Mouse (Mus musculus): ENCODE data around the gene Ggcx.

Gene Ggcx

DNA sequence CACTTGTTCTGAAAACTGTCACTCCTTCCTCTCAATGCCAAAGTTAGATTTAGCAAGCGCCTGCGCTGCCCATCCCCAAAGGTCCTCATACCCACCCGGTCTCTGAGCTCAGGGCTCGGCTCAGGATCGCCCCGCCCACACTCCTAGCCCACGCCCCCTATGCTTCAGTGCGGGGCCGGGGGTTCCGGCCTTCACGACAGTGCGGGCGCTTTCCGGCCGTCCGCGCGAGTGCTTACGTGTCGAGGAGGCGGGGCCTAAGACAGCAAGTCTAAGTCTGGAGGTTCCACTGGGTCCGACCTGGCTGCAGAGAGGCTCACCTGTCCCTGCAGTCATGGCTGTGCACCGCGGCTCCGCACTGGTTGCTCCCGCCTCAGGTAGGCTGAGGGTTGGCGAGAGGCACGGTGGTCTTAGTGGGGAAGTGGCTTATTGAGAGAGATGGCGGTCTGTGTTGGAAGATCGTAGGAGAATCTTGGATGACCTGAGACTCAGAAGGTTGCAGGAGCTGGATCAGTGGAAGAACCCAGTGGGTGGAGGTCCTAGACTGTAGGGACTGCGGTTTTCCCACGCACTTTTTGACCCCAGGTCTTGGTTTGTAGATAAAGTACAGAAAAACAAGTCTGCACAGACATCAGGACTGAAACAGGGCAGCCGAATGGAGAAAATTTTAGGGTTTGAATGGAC lies at the start of gene Ggcx:
Gene Ggcx (plus strand): TSS at position 233 of the 681 bp plus-strand sequence.
- DNase-seq: peak; percentile 98

DNA sequence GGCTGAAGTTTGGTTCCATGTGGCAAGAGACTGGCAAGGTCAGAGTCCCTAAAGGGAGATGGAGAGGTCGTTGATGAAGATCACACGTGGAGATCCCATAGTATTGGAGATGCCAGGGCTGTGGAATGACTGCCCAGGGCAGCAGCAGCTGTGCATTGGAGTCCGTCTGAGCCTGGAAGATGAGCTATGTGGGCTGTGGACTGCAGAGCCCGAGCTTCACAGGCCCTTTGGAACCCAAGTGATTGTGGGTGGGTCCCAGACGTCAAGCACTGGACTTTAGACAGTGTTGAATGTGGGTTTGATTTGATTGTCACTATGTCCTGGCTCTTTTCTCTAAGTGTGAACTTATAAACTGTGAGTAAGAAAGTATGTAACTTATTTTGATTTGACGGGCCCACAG lies 49.1 kb upstream of the Ggcx start:
- DNase-seq: no peak

DNA sequence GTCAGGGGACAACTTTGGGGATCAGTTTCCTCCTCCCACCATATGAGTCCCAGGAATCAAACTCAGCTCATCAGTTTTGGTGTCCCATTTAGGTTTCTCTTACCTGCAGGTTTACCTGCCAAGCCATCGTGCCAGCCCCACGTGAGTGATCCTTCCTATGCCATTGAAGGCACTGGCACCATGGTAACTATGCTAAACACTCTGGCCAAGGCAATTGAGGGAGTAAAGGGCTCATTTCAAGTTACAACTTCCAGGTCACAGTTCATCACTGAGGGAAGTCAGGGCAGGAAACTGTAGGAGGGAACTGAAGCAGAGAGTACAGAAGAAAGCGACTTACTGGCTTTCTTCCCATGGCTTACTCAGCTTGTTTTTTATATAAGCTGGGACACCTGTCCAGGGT lies 47.8 kb upstream of the Ggcx start:
- no peak for DNase-seq

DNA sequence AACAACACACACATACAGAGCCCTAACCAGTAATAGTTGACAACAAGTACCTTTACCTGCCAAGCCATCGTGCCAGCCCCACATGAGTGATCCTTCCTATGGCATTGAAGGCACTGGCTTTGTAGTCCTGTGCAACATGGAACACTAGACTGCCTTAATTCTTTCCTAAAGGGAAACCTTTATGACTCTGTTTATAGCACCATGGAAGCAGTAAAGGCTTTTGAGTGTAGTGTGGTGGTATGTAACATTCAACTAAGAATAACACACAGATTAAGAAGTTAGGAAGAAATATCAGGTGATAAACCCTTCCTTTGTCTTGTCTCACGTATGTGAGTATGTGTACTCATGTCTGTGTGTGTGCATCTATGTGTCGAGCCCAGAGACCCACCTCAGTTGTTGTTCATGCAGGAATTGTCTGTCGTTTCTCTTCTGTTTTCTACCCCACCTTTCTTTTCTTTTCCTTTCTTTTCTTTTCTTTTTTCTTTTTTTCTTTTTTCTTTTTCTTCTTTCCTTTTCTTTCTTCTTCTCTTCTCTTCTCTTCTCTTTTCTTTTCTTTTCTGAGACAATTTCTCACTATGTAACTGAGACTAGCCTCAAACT lies 47.2 kb upstream of the Ggcx start, which contains the start of gene Rnf181:
Gene Rnf181 (minus strand): TSS at position 113 of the 600 bp plus-strand sequence.
- no peak for DNase-seq

DNA sequence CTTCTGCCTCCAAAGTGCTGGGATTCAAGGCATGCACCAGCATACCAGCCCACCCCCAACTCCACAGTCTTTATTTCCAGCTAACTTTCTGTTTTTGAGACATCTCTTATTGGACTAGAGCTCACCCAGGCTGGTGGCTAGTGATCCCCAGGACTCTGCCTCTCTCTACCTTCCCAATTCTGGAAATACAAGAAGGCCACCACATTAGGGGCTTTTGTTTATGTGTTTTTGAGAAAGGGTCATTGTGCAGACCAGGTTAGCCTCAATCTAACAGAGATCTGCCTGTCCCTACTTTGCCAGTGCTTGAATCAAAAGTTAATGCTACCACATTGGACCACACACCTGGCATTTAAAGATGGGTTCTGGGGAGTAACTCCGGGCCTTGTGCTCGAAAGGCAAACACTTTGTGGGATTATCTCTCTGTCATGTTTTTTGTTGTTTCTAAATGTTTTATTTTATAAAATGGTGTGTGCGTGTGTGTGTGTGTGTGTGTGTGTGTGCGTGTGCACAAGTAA lies 46.6 kb upstream of the Ggcx start:
- DNase-seq: no peak

DNA sequence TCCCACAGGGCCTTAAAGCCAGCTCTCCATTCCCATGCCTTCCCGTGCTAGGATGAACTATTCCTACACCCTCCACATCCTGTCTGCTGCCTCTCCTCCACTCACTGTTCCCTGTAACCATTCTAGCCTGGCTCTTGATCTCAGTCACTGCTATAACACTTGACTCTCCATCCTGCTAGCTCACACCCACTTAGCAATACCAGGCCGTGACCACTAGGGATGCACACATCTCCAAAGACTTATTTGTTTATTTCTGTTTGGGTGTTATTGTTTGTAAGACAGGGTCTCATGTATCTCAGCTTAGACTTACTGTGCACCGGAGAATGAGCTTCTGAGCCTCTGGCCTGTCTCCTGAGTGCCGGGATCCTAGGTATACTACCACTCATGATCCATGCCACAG lies 44.6 kb upstream of the Ggcx start:
- no peak for DNase-seq

DNA sequence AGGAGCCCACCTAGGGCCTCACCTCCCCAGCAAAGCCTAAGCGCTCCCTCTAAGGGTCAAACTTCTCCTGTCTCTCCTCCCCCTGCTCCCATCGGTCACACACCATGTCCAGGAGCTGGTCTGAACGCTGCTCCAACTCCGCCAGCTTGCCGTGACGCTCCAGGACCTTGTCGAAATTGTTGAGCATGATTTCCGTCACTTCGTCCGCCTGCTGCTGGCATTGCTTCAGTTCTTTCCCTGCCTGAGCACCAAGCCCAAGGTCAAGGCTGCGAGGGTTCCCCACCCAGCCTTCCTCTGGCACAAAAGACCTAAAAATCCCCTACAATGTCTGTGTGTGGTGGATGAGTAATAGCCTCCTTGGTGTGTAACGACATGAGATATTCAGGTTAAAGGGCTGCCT lies 44.0 kb upstream of the Ggcx start:
- DNase-seq: no peak

DNA sequence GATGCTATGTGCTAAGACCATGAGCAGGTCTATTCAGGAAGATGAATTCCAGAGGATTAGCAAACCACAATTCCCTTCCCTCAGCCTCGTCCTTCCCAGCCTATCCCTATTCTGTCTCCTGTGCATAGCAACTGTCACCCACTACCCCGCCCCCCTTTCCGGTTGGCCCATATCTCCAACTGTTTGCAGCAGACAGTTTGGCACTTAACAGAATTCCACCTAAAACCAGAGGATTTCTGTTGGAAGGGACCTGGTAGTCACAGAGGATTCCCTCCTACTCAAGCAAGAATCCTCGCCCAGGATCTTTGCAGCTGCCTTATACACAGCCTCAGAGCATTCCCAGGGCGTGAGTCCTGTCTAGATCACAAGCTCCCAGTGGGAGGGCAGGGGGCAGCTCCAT lies 43.0 kb upstream of the Ggcx start:
- peak; percentile 69 for DNase-seq

DNA sequence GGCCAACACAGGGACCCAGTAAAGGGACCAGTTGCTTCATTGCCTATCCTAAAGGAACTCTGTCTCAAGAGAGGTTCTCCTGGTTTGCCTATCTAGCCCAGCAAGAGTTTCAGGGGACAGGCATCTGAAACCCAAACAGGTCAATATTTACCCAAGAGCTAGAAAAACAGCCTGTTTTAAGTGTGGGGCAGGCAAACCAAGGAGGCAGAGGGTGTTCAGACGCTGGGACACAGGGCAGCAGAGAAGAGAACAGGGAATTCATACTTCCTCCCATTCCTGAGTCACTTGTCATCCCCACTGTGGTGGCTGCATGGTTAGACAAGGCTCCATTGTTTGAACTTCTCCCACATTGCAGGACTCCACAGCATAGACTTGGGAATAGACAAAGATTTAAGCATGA lies 42.5 kb upstream of the Ggcx start:
- DNase-seq: no peak

DNA sequence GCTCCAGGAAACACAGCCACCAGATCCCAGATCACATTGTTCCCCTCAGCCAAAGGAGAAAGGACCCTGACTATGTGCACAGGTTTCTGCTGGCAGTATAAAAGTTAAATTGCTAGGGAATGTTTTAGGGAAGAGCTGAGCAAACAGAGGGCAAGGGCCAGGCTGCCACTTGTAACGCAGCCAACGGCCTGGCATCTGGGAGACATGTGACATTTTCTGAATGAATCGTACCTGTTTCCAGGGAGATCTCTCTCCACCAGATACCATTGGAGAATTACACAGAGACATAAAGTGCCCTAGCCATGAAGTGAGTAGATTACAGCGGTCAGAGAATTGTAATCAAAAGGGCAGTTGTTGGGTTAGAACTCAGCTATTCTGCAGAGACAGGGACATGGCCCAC lies 40.9 kb upstream of the Ggcx start:
- no peak for DNase-seq

DNA sequence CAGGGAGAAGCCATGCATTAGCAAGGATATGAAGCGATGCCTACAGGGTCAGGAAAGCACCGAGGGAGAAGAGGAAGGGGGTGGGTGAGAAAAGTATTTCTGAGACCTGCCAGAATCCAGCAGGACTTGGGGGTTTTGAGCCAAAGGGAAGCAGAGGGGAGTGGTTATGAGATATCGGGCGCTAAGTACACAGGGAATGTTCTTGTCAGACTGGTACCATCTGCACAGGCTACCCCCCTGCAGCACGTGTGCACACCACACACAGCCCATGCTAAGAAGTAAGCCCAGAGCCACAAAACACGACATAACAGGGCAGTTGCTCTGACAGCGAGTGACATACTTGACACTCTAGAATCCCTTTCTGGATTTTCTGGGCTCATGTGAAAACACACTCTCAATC lies 39.9 kb upstream of the Ggcx start:
- DNase-seq: no peak

DNA sequence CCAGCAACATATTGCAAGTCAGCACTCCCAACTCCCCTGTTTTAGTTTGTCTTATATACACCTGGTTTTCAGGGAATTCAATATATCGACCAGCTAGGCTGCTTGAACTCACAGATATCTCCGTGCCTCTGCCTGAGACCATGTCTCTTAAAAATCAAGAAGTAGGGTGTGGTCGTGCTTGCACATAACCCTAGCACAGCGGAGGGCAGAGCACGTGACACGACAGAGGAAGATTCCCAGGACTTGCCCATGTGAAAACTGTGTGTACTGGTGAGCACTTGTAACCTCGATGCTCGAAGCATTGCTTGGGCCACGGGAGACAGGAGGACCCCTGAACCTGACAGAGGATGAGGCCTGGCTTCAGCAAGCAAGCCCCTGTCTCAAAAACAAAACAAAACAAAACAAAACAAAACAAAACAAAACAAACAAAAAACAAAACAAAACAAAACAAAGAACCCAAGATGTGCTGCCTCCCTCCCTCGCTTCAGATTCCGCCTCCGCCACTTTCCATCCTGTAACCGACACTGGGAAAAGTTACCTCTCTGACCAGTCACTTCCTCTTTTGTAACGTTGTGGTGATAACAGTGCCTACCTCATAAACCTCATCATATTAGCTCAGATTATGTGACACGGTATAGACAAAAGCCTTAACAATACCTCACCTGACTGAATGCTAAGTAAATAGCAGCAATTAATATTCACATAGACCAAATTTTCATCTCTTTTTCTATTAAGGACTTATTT lies 39.1 kb upstream of the Ggcx start:
- no peak for DNase-seq

DNA sequence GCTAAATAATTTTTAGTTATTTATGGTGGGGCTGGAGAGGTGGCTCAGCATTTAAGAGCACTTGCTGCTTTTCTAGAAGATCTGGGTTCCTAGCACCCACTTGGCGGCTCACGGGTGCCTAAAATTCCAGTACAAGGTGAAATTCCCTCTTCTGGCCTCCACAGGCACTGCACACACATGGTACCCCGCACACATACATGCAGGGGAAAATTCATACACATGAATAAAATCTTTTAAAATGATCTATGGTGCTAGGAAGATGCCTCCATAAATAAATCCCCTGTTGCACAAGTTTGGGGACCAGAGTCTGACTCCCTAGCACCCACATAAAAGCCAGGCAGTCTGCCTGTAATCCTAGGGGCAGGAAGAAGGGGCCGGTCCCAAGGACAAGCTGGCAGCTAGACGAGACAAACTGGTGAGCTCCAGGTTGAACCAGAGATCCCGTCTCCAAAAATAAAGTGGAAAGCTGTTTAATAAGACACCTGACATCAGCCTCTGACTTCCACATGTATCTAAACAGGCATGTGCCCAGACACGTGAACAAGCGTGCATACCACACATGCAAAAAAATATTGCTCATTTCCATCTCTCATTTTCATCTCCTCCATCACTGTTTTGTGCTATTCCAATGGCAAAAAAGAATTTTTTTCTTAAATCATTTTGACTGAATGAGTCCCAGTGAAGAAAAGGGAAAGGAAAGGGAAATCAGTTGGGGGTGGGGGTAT lies 35.4 kb upstream of the Ggcx start:
- DNase-seq: no peak

DNA sequence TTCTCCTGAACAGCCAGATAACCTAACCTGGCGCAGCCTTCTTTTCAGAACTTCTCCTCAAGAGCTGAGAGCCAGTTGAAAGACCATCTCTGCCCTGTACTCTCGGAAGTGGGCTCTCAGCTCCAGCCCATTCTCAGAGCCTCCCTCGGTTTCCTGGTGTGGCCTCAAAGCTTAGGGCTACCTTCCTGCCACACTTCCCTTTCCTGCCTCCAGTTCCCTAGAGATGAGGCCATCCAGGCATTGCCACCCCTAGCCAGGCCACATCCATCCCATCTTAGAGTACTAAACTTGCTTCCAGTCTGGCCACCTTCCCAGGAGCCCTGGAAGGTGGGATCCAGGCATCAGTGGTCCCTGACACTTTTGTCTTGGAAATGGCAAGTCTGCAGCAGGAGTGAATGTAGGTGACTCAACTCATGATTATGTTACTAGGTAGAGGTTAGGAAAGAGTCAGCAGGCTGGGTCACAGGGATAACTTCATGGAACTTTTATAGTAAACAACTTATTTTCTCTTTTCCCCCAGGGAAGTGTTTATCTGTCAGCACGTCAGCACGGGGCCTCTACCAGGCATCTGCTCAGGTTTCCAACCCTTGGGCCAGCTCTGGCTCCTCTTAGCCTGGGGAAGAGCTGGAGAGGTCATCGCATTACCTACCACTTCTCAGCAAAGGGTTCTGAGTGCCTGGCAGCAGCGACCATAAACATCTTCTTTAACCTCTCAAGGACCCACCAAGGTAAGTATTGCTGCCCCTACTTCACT lies 34.6 kb upstream of the Ggcx start:
- DNase-seq: peak; percentile 55

DNA sequence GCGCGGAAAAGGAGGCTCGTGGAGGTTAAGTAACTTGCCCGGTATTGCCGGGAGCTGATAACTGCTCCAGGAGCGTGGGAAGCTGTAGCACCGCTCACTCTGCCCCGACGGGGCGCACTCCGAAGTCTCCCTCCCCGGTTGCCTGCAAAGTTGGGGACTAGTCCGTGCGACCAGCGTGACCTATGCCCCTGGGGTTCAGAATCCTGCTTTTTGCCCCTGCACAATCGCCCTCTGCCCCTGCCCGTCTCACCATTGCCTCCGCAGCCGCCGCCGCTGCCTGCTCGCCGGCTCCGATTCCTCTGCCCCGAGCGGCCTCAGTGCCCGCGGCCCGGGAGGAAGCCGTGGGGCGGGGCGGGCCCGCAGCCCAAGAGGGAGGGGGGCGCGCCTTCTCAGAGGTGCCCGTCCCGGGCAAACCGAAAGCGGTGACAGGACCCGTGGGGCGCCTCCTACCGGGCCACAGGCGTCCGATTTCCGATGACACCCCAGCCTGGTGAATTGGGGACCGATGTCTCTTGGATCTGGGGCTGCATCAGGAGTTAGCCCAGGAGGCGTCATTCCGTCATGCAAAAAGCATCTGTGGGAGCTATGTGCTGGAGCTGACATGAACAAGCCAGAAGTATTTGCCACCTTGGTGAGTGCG lies 33.9 kb upstream of the Ggcx start, which contains the start of gene Vamp5:
Gene Vamp5 (minus strand): TSS at position 338 of the 640 bp plus-strand sequence.
- peak; percentile 91 for DNase-seq

DNA sequence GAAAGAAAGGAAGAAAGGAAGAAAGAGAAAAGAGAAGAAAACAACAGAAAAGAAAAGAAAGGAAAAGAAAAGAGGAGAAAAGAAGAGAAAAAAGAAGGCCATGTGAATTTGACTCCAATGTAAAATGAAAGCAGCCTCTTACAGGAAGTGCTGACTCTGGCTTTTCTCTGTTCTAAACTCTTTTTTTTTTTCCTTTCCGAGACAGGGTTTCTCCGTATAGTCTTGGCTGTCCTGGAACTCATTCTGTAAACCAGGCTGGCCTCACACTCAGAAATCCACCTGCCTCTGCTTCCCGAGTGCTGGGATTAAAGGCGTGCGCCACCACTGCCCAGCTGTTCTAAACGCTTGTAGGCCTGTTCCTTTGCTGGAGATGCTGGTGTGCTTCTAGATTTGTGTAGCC lies 31.6 kb upstream of the Ggcx start:
- DNase-seq: no peak

DNA sequence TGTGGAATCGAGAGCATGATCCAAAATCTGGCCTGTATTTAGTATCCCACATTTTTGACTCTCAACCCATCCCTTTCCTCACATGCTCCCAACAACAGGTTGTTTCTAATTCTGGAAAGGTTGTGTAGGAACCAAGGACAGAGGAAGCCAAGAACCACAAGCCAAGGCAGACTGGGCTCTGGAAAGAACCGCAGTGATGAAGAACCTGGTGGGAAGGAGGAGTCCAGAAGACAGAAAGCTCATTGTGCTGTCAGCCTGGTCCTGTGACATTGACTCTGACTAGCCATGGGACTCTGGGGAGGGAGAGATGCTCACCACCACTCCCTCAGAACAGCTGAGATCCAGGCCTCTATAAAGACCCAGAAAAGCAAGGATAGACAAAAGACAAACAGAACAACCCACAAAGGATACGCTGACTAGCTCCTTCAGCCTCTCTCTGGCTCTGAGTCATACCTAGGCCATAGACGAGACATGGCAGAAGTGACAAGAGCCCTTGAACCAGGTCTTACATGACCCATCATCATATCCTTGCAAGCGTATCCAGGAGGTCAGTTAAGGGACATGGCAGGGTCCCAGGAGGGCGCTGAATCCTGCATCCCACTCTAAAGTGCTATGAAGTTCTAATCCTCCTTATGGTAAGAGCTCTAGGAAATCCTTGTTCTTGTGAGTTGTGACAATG lies 30.8 kb upstream of the Ggcx start:
- no peak for DNase-seq

DNA sequence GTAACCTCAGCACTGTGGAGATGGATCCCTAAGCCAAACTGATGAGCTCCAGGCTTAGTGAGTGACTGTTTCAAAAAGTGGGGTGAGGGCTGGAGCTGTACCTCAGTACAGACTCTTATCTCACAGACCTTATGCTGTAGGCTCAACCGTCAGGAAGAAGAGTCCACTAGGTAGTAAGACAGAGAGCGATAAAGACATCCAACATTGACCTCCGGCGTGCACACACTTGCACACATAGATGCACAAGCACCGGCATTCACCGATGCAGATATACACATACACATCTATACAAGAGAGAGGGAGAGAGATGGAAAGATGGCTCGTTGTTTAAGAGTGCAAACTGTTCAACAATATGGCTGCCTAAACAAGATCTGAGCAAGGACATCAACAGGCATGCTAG lies 30.2 kb upstream of the Ggcx start:
- DNase-seq: no peak

DNA sequence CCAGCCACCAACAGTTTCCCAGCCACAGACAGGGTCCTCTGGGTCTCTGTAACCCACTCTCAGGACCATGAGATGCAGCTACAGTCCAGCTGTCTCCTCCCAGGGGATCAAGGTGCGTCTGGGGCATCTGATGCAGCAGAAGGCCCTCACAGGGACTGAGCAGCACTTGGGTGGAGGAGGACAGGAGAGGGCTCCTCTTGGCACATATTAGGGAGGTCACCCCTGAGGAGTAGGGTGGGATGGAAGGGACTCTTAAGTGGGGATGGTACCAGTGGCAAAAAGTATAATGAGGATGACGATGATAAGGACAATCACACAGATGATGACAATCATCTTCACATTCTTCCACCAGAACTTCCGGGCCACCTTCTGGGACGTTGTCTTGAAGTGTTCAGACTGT lies 28.9 kb upstream of the Ggcx start:
- no peak for DNase-seq

DNA sequence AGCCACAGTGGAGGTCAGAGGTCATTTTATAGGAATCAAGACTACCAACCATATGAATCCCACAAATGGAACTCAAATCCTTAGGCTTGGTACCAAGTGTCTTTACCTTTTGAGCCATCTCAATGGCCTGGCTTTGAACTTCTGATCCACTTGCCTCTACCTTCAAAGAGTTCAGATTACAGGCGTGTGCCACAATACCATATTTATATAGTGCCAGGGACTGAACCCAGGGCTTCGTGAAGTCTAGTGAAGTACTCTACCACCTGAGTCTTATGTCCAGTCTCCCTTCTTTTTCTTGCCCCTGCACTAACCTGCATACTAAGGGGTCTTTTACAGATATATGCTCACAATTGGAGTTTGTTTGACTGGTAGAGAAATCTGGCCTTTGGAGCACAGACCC lies 27.5 kb upstream of the Ggcx start:
- DNase-seq: no peak

DNA sequence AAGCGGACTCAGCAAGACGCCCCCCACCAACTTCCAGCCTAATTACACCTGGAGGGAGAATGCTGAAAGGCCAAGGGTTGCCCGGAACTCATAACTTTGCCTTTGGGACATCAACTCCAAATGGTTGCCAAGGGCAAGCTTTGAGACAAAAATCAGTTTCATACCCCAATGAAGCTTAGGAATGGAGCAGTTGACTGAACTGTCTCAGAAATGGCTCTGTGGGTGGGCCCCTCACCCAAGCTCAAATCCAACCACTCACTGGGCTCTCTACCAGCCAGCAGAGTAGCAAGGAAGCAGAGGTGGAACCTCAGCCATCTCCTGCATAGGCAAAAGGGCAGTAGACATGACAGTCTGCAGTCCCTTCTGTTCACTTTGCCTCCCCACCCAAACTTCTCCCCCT lies 26.3 kb upstream of the Ggcx start:
- no peak for DNase-seq

Measured in kidney, postnatal 10 days (tissue).